Mouse (Mus musculus): ENCODE data around the gene Stxbp4. TPM values are rescaled to one million over a fixed set of nuclear protein-coding genes. Genes with fewer than 3 reads are reported as not detected.

The Stxbp4 gene
- polyA plus RNA-seq, 1 experiment from 2014 or later = 28.5 TPM

Other genes starting within 250 kb of the Stxbp4 start
- gene Hlf, start 247.2 kb downstream of the Stxbp4 start, polyA plus RNA-seq (2015; fragmentation: Nextera tagmentation; extraction: Ambion mirVana) = 4.1 and 4.4 TPM in 2 replicates
- 36.7 and 40.6 TPM in 2 replicates for gene Cox11, start 89 bp upstream of the Stxbp4 start, polyA plus RNA-seq (2015; fragmentation: Nextera tagmentation; extraction: Ambion mirVana)
- gene Tom1l1, start 50.3 kb upstream of the Stxbp4 start, polyA plus RNA-seq (2015; fragmentation: Nextera tagmentation; extraction: Ambion mirVana) = 12.8 and 13.1 TPM in 2 replicates

Measured in midbrain, embryonic 13.5 days (tissue).